Mouse (Mus musculus): ENCODE measurements around the gene Zswim3.

DNA sequence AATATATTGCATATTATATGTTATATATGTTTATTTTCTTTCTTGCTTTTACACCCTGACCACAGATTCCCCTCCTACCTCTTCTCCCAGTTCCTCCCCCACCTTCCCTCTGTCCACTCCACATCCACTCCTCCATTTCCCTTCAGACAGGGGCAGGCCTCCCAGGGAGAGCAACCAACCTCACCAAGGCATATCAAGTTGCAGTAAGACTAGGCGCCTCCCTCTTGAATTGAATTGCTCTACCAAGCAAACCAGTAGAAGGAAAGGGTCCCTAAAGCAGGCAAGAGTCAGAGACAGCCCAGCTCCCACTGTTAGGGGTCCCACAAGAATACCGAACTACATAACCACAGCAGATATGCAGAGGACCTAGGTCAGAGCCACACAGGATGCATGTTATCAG lies 54.3 kb downstream of the Zswim3 start:
- TF ChIP-seq E2F4 (IDR thresholded peaks at IDR 0.05; ENCODE audit: borderline replicate concordance, low read depth, low read length) (no peak), POLR2A (IDR thresholded peaks at IDR 0.05; ENCODE audit: control insufficient read depth in 1 of 2, insufficient read depth in 1 of 2, low read depth in 1 of 2, low read length in 2 of 2, poor library complexity in 1 of 2) (no peak), SMC3 (IDR thresholded peaks at IDR 0.05; ENCODE audit: low read depth, low read length) (no peak), RCOR1 (IDR thresholded peaks at IDR 0.05; ENCODE audit: low read depth, low read length) (no peak), TCF12 (IDR thresholded peaks at IDR 0.05; ENCODE audit: low read depth, low read length) (no peak), NELFE (IDR thresholded peaks at IDR 0.05; ENCODE audit: low read depth, low read length) (no peak), GABPA (IDR thresholded peaks at IDR 0.05; ENCODE audit: low read depth, low read length) (no peak), CTCF (IDR thresholded peaks at IDR 0.05 in 2 of 3, conservative IDR thresholded peaks at IDR 0.05 in 1 of 3; ENCODE audit: control insufficient read depth in 1 of 3, insufficient read depth in 1 of 3, low read depth in 2 of 3, low read length in 3 of 3, poor library complexity in 1 of 3, severe bottlenecking in 1 of 3) (no peak), MAFK (IDR thresholded peaks at IDR 0.05; ENCODE audit: borderline replicate concordance, low read depth, low read length) (no peak), EP300 (IDR thresholded peaks at IDR 0.05; ENCODE audit: low read depth in 1 of 2, low read length in 2 of 2) (0 out of 4 replicates have a peak, but pooled peaks of 1 of the 2 experiments have one; percentile 4), MAZ (IDR thresholded peaks at IDR 0.05; ENCODE audit: low read depth, low read length) (no peak), POLR2AphosphoS5 (IDR thresholded peaks at IDR 0.05; ENCODE audit: borderline replicate concordance, low read depth, low read length) (no peak), MAX (IDR thresholded peaks at IDR 0.05; ENCODE audit: low read length) (no peak)

All from MEL (cell line).